Mouse (Mus musculus): ENCODE data around the gene Nup133. TPM values are rescaled to one million over a fixed set of nuclear protein-coding genes. Genes with fewer than 3 reads are reported as not detected.

The Nup133 gene
- polyA plus RNA-seq, 1 experiment from 2014 or later = 18.1 TPM

- Histone ChIP-seq H3K4me2 (ENCODE audit: low read depth, low read length) (no peak overlapping the region), H3K4me3 (ENCODE audit: low read depth, low read length) (no peak overlapping the region), H3K9me3 (replicated peaks; ENCODE audit: control insufficient read depth, low read length) (no peaks in the 10 kb centered on the region), H3K9ac (ENCODE audit: low read depth, low read length) (no peak overlapping the region), H3K27me3 (ENCODE audit: control insufficient read depth, insufficient read depth, low read depth, low read length) (peaks cover 47% of the 10 kb centered on the region), H3K27ac (ENCODE audit: low read length) (no peak overlapping the region), H3K36me3 (ENCODE audit: control insufficient read depth, insufficient read depth) (no peaks in the 10 kb centered on the region), H3K4me1 (ENCODE audit: control insufficient read depth, low read depth, low read length) (no peaks in the 10 kb centered on the region)
- ATAC-seq (ENCODE audit: low read depth) = no peak
- 46% methylated on average over 4 of the region's 4 CpGs for WGBS (ENCODE audit: insufficient replicate concordance)
Measured at GRCm38 (mm10) chr8:123889797-123890196, 59.3 kb downstream of the Nup133 start.

GRCm38 (mm10) chr8:123887956-123888355 is 61.1 kb downstream of the Nup133 start:
- H3K4me2 ChIP-seq (ENCODE audit: low read depth, low read length) = no peak overlapping the region
- 52% methylated on average over 2 of the region's 2 CpGs for WGBS (ENCODE audit: insufficient replicate concordance)
- H3K4me3 ChIP-seq (ENCODE audit: low read depth, low read length) = no peak overlapping the region
- no peak for ATAC-seq (ENCODE audit: low read depth)
- H3K9me3 ChIP-seq (replicated peaks; ENCODE audit: control insufficient read depth, low read length) = no peaks in the 10 kb centered on the region
- no peak overlapping the region for H3K27ac ChIP-seq (ENCODE audit: low read length)
- H3K9ac ChIP-seq (ENCODE audit: low read depth, low read length) = no peak overlapping the region
- no peaks in the 10 kb centered on the region for H3K4me1 ChIP-seq (ENCODE audit: control insufficient read depth, low read depth, low read length)
- H3K27me3 ChIP-seq (ENCODE audit: control insufficient read depth, insufficient read depth, low read depth, low read length) = peaks cover 31% of the 10 kb centered on the region
- no peaks in the 10 kb centered on the region for H3K36me3 ChIP-seq (ENCODE audit: control insufficient read depth, insufficient read depth)

DNA sequence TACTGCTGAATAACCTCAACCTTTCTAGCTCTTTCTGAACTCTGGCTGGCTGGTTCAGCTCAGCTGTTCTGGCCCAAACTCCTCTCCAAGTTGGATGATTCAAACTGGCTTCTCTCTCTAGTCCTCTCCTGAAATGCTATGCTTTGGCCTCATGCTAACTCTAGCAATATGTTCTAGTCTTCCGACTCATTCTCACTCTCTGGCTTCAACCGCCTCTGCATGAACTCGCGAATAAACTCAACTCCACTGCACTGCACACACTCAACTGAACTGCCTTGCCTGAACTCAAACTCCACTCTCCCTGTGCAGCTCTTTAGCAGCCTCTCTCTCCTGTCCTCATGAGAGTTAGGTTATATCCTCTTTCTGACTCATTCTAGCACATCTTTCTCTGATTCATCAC is 61.9 kb downstream of the Nup133 start:
- no peaks in the 10 kb centered on the region for H3K9me3 ChIP-seq (replicated peaks; ENCODE audit: control insufficient read depth, low read length)
- peaks cover 23% of the 10 kb centered on the region for H3K27me3 ChIP-seq (ENCODE audit: control insufficient read depth, insufficient read depth, low read depth, low read length)
- H3K4me3 ChIP-seq (ENCODE audit: low read depth, low read length) = no peak overlapping the region
- no peaks in the 10 kb centered on the region for H3K36me3 ChIP-seq (ENCODE audit: control insufficient read depth, insufficient read depth)
- H3K9ac ChIP-seq (ENCODE audit: low read depth, low read length) = no peak overlapping the region
- no peaks in the 10 kb centered on the region for H3K4me1 ChIP-seq (ENCODE audit: control insufficient read depth, low read depth, low read length)
- ATAC-seq (ENCODE audit: low read depth) = no peak
- no peak overlapping the region for H3K4me2 ChIP-seq (ENCODE audit: low read depth, low read length)
- H3K27ac ChIP-seq (ENCODE audit: low read length) = no peak overlapping the region
- WGBS (ENCODE audit: insufficient replicate concordance) = 72% methylated on average over 4 of the region's 4 CpGs

DNA sequence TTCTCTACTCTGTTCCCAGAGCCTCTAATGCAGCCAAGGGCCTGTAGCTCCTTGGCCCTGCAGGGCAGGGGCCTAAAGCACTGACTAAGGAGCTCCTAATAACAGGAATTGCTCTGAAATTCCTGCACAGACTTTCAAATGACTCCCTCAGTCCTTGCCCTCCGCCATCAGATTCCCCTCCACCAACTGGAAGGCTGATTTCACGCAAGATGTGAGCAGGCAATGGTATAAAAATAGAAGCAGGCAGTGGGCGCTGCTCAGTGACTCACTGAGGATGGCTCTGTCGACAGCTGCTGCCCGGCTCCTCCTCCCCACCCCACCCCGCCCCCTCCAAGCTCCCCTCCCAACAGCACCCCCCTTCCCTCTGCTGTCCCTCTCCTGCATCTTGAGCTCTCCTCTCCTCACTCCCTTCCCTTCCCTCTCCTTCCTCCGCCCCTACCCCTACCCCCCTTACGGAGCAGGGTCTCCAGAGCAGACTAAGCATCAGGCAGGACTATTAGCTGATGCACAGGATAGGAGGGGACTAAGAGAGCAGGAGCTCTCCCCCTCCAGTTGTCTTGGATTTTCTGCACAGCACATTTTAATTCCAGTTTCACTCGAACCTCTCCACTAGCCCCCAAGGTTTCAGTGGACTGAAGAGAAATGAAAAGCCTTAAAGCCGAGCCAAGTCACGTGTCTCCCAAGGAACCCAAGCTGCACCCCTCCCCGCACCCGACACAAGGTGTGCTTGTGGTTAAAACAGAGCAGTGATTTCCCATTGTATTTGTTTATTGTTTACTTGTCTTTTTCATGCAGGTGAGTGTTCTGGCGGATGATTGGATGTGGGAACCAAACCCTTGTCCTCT is 64.1 kb downstream of the Nup133 start:
- Histone ChIP-seq H3K27me3 (ENCODE audit: control insufficient read depth, insufficient read depth, low read depth, low read length) (peaks cover 5% of the 10 kb centered on the region), H3K9ac (ENCODE audit: low read depth, low read length) (no peak overlapping the region), H3K4me3 (ENCODE audit: low read depth, low read length) (no peak overlapping the region), H3K4me1 (ENCODE audit: control insufficient read depth, low read depth, low read length) (no peaks in the 10 kb centered on the region), H3K27ac (ENCODE audit: low read length) (no peak overlapping the region), H3K36me3 (ENCODE audit: control insufficient read depth, insufficient read depth) (no peaks in the 10 kb centered on the region), H3K9me3 (replicated peaks; ENCODE audit: control insufficient read depth, low read length) (no peaks in the 10 kb centered on the region), H3K4me2 (ENCODE audit: low read depth, low read length) (no peak overlapping the region)
- WGBS (ENCODE audit: insufficient replicate concordance) = 5% methylated on average over 14 of the region's 14 CpGs
- ATAC-seq (ENCODE audit: low read depth) = no peak

GRCm38 (mm10) chr8:123883094-123883493 is 66.0 kb downstream of the Nup133 start:
- Histone ChIP-seq H3K4me3 (ENCODE audit: low read depth, low read length) (no peak overlapping the region), H3K4me1 (ENCODE audit: control insufficient read depth, low read depth, low read length) (no peaks in the 10 kb centered on the region), H3K27ac (ENCODE audit: low read length) (no peak overlapping the region), H3K36me3 (ENCODE audit: control insufficient read depth, insufficient read depth) (no peaks in the 10 kb centered on the region), H3K27me3 (ENCODE audit: control insufficient read depth, insufficient read depth, low read depth, low read length) (peaks cover 5% of the 10 kb centered on the region; the same call in 1 of the 2 replicates), H3K9me3 (replicated peaks; ENCODE audit: control insufficient read depth, low read length) (no peaks in the 10 kb centered on the region), H3K4me2 (ENCODE audit: low read depth, low read length) (no peak overlapping the region), H3K9ac (ENCODE audit: low read depth, low read length) (no peak overlapping the region)
- WGBS (ENCODE audit: insufficient replicate concordance) = 74% methylated on average over 4 of the region's 4 CpGs
- 0 out of 2 replicates have a peak, but pooled peaks have one; percentile 19 for ATAC-seq (ENCODE audit: low read depth)

DNA sequence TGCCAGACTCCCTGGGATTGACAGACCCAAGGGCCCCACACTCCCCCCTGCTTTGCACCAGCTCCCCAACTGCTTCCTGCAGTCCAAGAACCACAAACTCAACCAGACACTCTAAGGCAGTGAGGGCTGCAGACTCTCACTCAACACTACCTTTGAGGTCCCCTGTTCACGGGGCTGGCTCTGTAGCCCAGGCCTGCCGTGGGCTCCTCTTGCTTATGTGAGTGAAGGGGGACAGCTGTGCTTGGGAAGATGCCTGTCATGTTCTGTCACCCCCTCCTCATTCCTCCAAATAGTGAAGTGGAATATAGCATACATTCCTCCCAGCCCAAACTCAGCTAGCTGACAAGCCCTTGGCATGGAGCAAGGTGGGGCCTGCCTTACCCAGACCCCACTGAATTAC is 66.7 kb downstream of the Nup133 start:
- H3K4me2 ChIP-seq (ENCODE audit: low read depth, low read length) = no peak overlapping the region
- WGBS (ENCODE audit: insufficient replicate concordance) = 46% methylated on average over 2 of the region's 2 CpGs
- H3K27ac ChIP-seq (ENCODE audit: low read length) = no peak overlapping the region
- H3K4me3 ChIP-seq (ENCODE audit: low read depth, low read length) = no peak overlapping the region
- no peak for ATAC-seq (ENCODE audit: low read depth)
- no peaks in the 10 kb centered on the region for H3K9me3 ChIP-seq (replicated peaks; ENCODE audit: control insufficient read depth, low read length)
- H3K9ac ChIP-seq (ENCODE audit: low read depth, low read length) = no peak overlapping the region
- H3K27me3 ChIP-seq (ENCODE audit: control insufficient read depth, insufficient read depth, low read depth, low read length) = peaks cover 5% of the 10 kb centered on the region; the same call in 1 of the 2 replicates
- H3K4me1 ChIP-seq (ENCODE audit: control insufficient read depth, low read depth, low read length) = no peaks in the 10 kb centered on the region
- no peaks in the 10 kb centered on the region for H3K36me3 ChIP-seq (ENCODE audit: control insufficient read depth, insufficient read depth)

- no peak overlapping the region for H3K27ac ChIP-seq (ENCODE audit: low read length)
- H3K9me3 ChIP-seq (replicated peaks; ENCODE audit: control insufficient read depth, low read length) = no peaks in the 10 kb centered on the region
- no peak for ATAC-seq (ENCODE audit: low read depth)
- WGBS (ENCODE audit: insufficient replicate concordance) = 37% methylated on average over 4 of the region's 4 CpGs
- no peaks in the 10 kb centered on the region for H3K36me3 ChIP-seq (ENCODE audit: control insufficient read depth, insufficient read depth)
- H3K4me2 ChIP-seq (ENCODE audit: low read depth, low read length) = no peak overlapping the region
- H3K4me3 ChIP-seq (ENCODE audit: low read depth, low read length) = no peak overlapping the region
- no peaks in the 10 kb centered on the region for H3K4me1 ChIP-seq (ENCODE audit: control insufficient read depth, low read depth, low read length)
- peaks cover 4% of the 10 kb centered on the region; the same call in 1 of the 2 replicates for H3K27me3 ChIP-seq (ENCODE audit: control insufficient read depth, insufficient read depth, low read depth, low read length)
- no peak overlapping the region for H3K9ac ChIP-seq (ENCODE audit: low read depth, low read length)
Measured at GRCm38 (mm10) chr8:123880821-123881350, 68.2 kb downstream of the Nup133 start.

- no peak overlapping the region for H3K4me2 ChIP-seq (ENCODE audit: low read depth, low read length)
- H3K9me3 ChIP-seq (replicated peaks; ENCODE audit: control insufficient read depth, low read length) = no peaks in the 10 kb centered on the region
- peaks cover 2% of the 10 kb centered on the region; the same call in 1 of the 2 replicates for H3K27me3 ChIP-seq (ENCODE audit: control insufficient read depth, insufficient read depth, low read depth, low read length)
- no peak overlapping the region for H3K4me3 ChIP-seq (ENCODE audit: low read depth, low read length)
- H3K4me1 ChIP-seq (ENCODE audit: control insufficient read depth, low read depth, low read length) = no peaks in the 10 kb centered on the region
- 37% methylated on average over 10 of the region's 10 CpGs for WGBS (ENCODE audit: insufficient replicate concordance)
- ATAC-seq (ENCODE audit: low read depth) = no peak
- H3K27ac ChIP-seq (ENCODE audit: low read length) = no peak overlapping the region
- H3K36me3 ChIP-seq (ENCODE audit: control insufficient read depth, insufficient read depth) = no peaks in the 10 kb centered on the region
- no peak overlapping the region for H3K9ac ChIP-seq (ENCODE audit: low read depth, low read length)
Measured at GRCm38 (mm10) chr8:123880271-123880670, 68.8 kb downstream of the Nup133 start.

- Histone ChIP-seq H3K4me3 (ENCODE audit: low read depth, low read length) (no peak overlapping the region), H3K27ac (ENCODE audit: low read length) (no peak overlapping the region), H3K9me3 (replicated peaks; ENCODE audit: control insufficient read depth, low read length) (no peaks in the 10 kb centered on the region), H3K9ac (ENCODE audit: low read depth, low read length) (no peak overlapping the region), H3K36me3 (ENCODE audit: control insufficient read depth, insufficient read depth) (no peaks in the 10 kb centered on the region), H3K4me2 (ENCODE audit: low read depth, low read length) (no peak overlapping the region), H3K4me1 (ENCODE audit: control insufficient read depth, low read depth, low read length) (no peaks in the 10 kb centered on the region), H3K27me3 (ENCODE audit: control insufficient read depth, insufficient read depth, low read depth, low read length) (no peaks in the 10 kb centered on the region)
- ATAC-seq (ENCODE audit: low read depth) = no peak
- WGBS (ENCODE audit: insufficient replicate concordance) = 46% methylated on average over 2 of the region's 2 CpGs
Measured at GRCm38 (mm10) chr8:123877865-123878264, 71.2 kb downstream of the Nup133 start.

Data from liver, embryonic 16.5 days (tissue).